Mouse (Mus musculus) layer of hippocampus, postnatal 10 days (tissue): ENCODE measurements around the gene Hpcal1. TPM values are rescaled to one million over a fixed set of nuclear protein-coding genes. Genes with fewer than 3 reads are reported as not detected.

ENCODE experiments used
- DNase-seq, 2 experiments: peaks; one replicate each; pipeline ENCODE4 v3.0.0; 2021; ENCODE audit warnings: low spot score in 2 of 2
- total RNA-seq, 2 experiments: library from RNA; stranded (reverse); gene quantifications; 2 replicates each; pipeline ENCODE4 v1.2.3; 2021

The Hpcal1 gene
- total RNA-seq, 2 experiments from 2014 or later = 41.4 to 44.5 TPM

DNA sequence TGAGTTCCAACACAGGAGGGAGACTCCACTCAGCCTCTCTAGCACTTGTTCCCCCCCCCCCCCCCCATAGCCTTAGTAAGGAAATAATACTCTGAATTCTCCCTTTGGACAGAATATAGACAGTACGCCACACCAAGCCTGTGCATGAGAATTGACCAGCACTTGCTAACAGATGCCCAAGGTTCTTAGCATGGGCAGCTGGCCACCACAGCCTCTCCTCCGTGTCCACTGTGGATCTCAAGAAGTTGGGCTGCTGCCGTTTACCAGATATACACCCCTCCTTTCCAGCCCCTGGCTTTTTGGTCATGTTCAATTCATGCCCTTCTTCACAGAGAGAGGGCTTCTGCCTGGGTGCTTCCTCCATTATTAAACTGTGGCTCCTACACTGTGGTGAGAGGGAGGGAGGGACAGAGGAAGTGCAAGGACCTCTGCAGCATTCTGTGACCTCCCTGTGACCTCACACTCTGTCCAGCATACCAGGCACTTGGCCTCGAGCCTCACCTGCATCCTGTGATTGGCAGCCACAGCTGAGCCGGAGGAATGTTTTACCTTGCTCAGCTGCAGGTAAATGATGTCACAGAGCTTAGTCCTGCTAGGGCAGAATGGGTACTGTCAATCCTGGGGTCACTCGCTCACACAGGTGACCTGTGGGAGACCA is 21.2 kb downstream of the Hpcal1 start:
- DNase-seq = no peak

DNA sequence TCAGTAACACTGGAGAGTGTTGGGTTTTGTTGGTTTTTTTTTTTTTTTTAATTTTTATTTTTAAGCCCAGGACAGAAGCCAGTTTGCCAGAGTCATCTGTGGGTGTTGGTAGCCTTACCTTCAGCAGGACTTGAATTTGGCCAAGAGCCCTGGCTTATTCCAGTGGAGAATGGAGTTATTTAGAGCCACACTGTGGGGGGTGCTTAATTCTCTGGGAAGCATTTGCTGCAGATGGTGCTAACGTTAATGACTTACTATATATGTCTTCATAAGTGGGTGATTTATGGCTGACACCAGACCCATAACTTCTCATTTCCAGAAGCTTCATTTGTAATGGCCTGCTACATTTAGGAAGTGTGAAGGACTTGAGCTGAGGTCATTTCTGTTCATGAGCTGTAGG is 21.9 kb downstream of the Hpcal1 start:
- no peak for DNase-seq

DNA sequence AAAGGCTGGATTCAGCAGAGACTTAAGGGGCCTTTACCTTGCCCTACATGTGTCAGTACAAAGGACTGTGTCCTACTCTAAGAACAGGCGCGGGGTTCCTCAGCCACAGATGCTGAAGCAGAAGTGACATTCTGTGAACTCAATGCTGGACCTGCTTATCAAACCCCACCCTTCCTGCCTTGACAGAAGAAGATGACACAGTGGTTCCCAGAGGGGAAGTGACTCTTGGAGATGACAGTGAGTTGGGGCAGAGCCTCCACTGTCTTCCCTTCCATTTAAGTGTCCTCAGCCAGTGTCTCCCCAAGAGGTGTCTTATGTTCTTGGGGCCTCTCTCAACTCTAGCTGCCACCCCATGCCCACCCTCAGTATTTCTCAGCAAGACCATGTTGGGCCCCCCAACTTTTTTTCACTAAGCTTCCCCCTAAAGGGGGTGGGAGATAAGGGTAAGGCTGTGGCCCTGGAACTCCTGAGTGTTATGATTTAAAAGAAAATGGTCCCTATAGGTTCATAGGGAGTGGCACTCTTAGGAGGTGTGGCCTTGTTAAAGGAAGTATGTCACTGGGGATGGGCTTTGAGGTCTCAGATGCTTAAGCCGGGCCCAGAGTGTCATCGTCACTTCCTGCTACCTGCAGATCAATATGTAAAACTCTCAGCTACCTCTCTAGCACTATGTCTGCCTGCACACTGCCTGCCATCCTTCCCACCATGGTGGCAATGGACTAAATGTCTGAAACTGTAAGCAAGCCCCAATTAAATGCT is 25.2 kb downstream of the Hpcal1 start:
- DNase-seq = no peak

DNA sequence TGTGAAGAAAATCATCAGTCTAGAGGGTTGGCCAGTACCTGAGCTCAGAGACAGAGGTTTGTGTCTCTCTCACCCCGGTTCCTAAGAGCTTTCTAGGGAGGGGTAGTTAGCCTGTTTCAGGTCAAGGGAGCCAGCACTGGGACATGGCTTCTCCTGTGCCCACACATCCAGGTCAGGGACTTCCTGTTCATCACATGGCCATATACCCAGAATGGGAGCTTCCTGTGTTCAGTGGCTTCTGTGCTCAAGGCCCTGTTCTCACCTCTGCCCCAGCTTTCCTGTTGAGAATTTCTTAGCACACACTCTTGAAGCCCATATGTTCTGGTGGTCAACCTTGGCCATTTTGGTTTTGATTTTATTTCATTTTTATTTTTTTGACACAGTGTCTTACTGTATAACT is 26.6 kb downstream of the Hpcal1 start:
- no peak for DNase-seq

DNA sequence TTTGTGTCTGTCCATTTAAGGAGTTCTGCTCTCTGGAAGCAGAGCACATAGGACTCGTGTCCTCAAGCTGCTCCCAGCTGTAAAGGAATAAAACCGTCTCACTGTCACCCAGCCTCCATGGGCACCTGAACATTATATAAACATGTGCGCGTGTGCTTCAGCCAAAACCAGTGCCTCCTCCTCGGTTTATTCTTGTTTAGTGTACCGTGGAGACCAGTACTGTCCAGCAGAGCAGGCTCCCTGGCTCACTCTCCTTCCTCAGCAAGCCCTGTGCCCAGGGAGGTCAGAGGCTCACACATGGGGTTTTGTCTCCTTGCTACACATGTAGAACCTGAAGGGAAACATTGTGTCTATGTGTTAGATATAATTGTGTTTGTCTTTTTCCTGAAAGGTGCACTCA is 27.5 kb downstream of the Hpcal1 start:
- DNase-seq = no peak

DNA sequence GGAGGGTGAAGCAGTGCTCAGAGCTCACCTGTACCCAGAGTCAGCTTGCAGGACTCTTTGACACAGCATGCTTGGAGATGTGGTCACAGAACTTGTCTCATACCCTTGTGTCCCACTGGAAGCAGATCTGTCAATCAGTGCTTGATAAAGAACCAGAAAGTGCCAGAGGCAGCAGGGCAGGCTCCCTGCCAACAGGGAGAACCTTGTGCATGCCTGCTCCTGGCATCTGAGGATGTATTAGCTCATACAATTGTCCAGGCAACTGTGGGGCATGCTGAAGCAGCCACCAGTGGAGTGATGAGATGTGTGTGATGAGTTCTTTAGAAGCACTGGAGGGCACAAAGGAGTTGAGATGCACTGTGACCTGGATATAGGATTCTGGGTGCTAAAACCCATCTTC is 30.4 kb downstream of the Hpcal1 start:
- no peak for DNase-seq

DNA sequence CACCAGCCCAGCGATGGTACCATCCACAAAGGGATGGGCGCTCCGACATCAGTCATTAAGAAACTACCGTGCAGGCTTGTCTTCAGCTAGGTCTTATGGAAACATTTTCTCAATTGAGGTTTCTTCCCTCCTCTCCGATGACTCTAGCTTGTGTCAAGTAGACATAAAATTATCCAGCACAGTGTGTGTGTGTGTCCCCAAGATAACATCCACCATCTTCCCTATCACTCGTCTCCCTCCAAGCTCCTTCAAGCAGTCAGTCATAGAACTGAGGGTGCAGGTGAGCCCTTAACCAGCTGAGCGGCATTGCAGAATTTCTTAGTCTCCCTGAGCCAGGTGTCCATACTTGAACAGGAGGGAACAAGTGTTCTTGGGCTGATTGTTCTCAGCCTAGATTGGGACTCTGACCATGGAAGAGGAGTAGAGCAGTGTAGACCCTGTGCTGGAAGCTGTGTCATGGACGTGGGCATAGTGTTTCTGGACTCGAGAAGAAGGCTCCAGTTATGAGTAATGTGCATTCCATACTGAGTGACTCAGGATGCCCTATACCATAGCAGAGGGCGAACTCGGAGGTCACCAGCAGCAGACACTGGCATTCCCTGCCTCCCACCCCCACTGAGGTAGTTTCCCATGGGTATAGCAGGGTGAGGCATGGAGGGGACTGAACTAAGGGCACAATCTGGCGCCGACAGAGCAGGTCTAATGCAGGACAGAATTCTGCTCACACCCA is 32.0 kb downstream of the Hpcal1 start:
- no peak for DNase-seq

DNA sequence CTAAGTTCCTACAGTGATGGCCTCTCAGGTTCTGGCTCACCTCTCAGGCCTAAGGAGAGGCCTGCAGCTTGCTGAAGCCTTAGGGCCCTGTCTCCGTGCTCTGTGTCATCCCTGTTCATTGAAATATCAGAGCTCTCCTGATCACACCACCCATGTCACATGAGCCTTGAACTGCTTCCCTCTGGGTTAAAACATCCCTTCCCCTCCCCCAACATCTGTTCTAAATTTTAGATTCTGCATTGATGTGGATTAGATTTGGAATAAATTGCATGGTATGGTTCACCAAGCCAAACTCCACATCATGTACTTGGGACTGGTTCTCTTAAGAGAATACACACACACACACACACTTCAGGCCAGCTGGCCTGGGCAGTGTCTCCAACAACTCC is 32.5 kb downstream of the Hpcal1 start:
- no peak for DNase-seq

DNA sequence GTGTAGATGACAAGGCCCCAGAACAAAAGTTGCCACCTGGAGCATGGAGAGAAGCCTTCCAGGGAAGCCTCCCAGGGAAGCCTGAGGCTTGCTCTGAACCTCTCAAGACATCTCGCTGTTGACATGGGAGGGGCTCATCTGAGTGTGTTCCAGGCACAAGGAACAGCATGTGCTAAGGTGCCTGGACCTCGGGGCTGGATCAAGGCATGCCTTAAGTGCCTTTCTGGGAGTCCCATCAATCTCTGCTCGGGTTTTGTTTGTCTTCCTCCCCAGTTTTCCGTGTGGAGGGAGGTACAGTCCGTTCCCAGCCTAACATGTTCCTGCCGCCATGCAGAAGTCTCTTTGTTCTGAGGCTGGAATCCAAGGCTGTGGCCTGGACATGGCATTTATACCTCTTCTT is 33.3 kb downstream of the Hpcal1 start:
- DNase-seq = no peak

DNA sequence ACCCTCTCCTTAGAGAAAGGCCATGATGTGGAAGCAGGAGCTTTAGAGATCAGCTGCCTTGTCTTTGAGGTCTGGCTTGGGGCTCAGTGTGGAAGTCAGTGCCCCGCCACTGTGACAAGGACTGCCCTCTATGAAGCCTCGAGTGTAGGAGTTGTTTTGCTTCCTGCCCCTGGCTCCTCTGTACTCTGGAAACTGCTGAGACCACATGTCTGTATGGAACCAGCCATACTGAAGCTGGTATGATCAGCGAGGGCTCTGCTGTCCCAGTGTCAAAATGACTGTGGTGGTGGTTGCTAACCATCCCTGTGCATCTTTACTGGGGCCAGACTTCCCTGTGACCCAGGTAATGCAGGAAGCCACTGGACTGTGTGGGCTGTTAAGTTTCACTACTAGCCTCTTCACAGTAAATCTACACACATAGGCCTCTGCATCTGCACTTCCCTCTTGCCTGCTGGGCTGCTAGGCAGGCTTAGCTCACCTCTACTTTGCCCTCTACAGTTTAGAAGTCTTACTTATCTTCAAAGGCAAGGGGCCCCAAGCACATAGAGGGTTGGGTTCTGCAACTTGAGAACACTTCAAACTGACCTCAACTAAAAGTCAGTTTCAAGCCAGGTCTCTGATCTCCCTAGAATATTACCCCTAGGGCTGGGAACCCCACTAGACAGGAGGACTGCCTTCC is 33.9 kb downstream of the Hpcal1 start:
- no peak for DNase-seq

DNA sequence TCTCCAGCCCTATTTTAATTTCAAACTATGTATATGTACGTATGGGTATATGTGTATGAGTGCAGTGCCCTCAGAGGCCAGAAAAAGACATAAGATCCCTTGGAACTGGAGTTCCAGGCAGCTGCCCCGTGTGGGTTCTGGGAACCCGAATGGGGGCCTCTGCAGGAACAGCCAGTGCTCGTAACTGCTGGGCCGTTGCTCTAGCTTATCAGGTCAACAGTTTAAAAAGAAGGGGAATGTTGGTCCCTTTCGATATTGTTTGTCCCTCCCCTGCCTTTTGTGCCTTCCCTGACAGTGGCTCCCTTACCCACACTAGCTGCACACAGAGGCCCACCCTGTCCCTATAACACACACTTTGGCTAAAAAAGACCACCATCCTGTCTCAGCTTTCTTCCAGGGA is 34.9 kb downstream of the Hpcal1 start:
- no peak for DNase-seq

DNA sequence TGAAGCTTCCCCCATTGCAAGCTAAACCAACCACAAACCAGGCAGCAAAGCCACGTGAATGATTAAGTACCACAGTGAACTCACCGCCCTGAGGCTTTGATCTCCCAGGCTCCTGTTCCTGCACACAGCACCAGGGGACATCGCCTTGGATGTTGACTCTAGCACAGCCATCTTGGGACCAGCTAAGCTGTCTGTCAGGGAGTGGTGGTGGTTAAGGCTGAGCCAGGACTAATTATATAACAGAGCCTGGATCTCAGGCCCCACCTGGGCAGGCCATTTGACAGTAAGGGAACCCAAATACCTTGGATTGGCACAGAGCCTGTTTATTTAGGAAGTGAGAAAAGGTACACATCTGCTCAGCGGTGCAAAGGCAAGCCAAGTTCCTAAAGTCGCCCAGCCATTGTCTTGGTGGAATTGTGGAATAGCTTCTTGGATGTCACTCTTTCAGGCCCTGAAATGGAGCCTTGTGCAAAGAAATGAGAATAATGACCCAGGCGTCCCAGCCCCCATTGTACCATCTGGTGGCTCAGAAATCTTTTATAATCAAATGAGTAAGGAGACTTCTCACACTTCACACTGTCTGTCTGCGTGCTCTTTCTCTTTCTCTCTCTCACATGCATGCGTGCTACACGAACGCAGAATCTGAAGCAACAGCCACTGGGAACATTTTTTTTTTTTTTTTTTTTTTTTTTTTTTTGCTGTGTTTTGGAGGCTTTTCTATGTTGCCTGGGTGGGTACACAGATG is 36.1 kb downstream of the Hpcal1 start:
- DNase-seq = no peak

DNA sequence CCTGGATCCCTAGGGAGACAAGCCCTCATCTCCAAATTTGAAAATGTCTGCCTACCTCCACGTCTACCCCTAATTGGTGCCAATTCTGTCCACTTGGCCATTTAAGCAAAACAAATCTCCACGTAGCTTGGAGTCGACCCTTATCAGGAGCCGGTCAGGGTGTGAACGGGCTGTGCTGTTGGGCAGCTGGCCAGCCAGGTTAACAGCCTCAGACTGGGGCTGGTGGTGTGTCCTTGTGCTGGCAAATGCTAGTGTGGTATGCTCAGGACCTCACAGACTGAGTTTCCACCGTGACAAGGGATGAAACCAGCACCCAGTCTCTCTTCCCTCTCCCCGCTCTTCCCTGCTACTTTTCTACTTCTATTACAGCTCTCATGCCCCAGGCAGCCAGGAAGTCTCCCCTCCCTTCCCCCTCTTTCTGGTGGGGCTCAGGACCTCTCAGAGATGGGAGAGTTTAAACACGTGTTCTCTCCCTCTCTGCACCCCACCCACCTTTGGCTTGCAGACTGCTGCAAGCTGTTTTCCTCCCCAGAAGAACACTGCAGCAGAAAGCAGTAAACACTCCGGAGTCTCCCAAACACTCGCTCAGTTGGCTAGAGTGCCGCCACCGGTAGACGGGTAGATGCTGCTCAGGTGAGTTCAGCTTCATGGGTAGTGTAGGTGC is 37.2 kb downstream of the Hpcal1 start:
- DNase-seq = no peak

DNA sequence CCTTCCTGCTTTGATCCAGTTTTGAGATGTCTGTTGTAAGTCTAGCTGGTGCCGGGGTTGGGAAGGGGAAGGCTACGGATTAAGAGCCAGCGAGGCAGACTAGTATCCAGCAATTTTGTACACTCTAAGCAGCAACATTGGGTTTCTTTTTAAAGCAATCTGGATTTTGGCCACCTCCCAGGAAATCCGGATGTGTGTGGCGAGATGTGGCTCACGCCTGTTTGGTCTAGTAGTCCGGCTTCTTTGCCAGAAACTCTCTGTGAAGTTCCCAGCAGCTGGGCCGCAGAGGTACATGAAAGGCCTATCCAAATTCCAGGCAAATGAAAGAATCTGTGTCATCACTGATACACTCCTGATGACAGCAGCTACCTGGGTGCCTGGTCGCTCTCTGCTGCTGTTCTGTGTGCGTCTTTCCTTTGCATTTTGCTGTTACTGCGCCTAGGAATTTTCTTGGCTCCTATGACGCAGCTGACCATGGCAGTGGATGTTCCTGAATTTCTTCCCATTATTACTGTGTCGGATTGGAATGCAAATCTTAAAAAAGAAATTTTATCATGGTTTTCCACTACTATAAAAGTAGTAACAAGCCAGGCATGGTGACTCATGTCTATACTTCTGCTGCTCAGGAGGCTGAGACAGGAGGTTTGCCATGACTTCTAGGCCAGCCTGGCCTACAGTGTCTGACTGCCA is 38.7 kb downstream of the Hpcal1 start:
- DNase-seq = peak in 1 of 2 experiments; percentile 43

DNA sequence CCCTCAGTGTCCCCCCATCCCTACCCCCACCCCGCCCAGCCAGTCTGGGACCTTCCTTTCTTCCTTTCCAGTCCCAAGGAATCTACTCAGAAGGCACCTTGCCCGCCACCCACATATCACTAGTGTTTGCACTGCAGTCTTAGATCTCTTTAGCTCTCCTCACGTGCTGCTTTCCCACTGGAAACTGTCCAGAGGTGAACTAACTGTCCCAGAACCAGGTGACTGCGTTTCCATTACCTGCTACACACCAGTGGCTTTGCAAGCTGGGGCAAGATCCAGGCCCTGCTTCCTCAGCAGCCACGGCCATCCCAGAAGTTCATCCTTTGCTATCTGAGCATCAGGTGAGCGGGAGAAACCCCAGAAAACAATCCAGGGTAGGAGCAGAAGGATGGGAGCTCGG is 41.4 kb downstream of the Hpcal1 start:
- no peak for DNase-seq

DNA sequence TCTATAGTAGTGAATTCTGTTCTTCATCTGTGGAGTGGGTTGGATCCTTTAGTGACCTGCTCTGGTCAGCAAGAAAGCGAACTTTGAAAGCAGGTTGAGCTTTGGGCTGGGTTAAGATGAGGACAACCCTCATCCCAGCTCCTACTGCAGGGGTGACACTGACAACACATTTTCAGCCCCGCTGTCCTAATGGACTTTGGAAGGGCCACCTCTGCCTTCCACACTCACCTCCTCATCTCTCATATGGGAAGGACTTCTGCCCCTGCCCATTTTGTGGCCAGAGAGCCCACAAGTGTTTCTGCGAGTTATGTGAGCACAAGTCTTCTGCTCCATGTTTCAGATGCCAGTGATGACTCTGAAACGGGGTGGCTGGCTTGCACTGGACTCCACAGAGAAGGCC is 41.9 kb downstream of the Hpcal1 start:
- DNase-seq = no peak

DNA sequence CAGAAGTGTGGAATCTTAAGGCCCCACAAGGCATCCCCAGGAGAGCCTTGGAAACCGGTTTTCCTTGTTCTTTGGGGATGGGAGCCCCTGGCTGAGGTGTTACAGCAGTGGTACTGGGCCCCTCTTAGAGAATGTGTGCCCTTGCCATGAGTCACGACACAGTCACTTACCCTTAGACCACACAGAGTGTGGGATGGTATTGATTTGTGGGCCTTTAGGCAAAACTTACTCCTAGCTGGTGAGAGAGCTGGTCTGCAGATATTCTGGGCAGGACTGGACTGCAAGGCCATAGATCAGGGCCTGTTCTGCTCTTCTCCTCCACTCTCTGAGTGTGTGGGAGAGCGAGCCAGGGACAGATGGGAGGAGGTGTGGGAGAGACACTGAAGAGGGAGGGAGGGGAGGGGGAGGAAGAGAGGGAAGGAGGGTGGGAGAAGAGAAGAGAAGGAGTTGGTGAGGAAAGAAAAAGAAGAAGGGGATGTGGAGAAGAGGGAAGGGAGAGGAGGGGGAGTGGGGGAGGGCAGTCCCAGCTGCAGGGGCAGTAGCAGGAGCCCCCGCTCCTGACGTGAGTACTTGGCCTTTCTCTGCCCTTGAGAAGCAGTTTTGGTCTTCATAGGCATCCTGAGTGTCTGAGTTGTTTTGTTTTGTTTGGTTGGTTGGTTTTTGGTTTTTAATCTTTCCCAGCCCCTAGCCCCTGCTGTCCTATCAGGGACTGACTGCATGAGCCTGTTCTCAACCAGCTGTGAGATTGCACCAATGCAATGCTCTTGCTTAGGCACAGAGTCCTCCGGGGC is 42.7 kb downstream of the Hpcal1 start:
- no peak for DNase-seq

DNA sequence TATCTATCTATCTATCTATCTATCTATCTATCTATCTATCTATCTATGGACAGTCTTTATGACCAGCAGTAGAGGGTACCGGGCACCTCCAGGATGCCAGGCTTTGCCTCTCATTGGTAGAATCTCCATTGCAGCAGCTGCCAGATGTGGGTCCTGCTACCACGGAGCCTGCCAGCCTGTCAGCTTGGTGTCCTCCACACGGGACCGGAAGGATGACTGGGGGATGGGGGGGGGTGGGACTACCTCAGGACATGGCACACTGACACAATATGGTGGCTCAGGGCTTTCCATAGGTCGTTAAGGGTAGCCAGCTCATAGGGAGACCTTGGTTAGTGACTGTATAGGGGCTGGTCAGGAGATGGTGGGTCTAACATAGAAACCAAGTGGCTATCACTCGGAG is 45.7 kb downstream of the Hpcal1 start:
- DNase-seq = no peak
